In genomic region chr2:103872277-103872636, GRCm38 (mm10) we compare ENCODE assay signal across 12 mouse cellular contexts.
A peak's percentile ranks its signal among the peaks of the same experiment; 100 is the strongest.
DNase-seq lines count a peak whose midpoint lies in the region; ATAC-seq and TF ChIP-seq lines count a peak whose summit lies in the region.
"Had no signal": no experiment of that assay in that cellular context is flagged by ENCODE, and none has a peak within 500 bp of the region (broad histone marks: within the 10 kb centered on the region; RNA-seq: fewer than 3 reads in every experiment).

No protein-coding gene starts in this region.

- no peaks in the 10 kb centered on the region for H3K4me1 ChIP-seq in lung, postnatal 0 days (ENCODE audit: insufficient read depth, low read depth, low read length)
- no peaks in the 10 kb centered on the region for H3K4me1 ChIP-seq in forebrain, postnatal 0 days (ENCODE audit: insufficient read depth)
- H3K4me1 ChIP-seq in midbrain, embryonic 14.5 days (ENCODE audit: control insufficient read depth, insufficient read depth, low read length) = no peaks in the 10 kb centered on the region

- H3K36me3 ChIP-seq in lung, postnatal 0 days (ENCODE audit: insufficient read depth, low read length) = no peaks in the 10 kb centered on the region
- H3K36me3 ChIP-seq in forebrain, postnatal 0 days (ENCODE audit: insufficient read depth) = no peaks in the 10 kb centered on the region
- H3K36me3 ChIP-seq in midbrain, embryonic 14.5 days (ENCODE audit: control insufficient read depth, insufficient read depth, low read length) = no peaks in the 10 kb centered on the region
- H3K36me3 ChIP-seq: limb, embryonic 12.5 days; stomach, embryonic 15.5 days had no signal

- H3K9ac ChIP-seq in lung, postnatal 0 days (replicated peaks; ENCODE audit: low read depth) = no peak overlapping the region
- H3K9ac ChIP-seq in forebrain, postnatal 0 days = no peak overlapping the region
- 0 out of 2 replicates have a peak overlapping the region, but pooled peaks have one; percentile 0 for H3K9ac ChIP-seq in midbrain, embryonic 14.5 days (replicated peaks; ENCODE audit: low read length)
- H3K9ac ChIP-seq: limb, embryonic 12.5 days; stomach, embryonic 15.5 days had no signal

- H3K9me3 ChIP-seq in lung, postnatal 0 days (ENCODE audit: low read length) = no peaks in the 10 kb centered on the region
- no peaks in the 10 kb centered on the region for H3K9me3 ChIP-seq in forebrain, postnatal 0 days (ENCODE audit: low read length)
- H3K9me3 ChIP-seq in midbrain, embryonic 14.5 days (ENCODE audit: control insufficient read depth, low read length) = no peaks in the 10 kb centered on the region
- H3K9me3 ChIP-seq: limb, embryonic 12.5 days; stomach, embryonic 15.5 days had no signal

- intact Hi-C loops in gastrocnemius, postnatal 36 days (cut with DNase I) = loop anchor here (1.0 kb wide), 1 partner anchor 111 kb away; no protein-coding TSS in a partner anchor

- H3K4me3 ChIP-seq in lung, postnatal 0 days (ENCODE audit: low read depth, low read length) = no peak overlapping the region
- H3K4me3 ChIP-seq in forebrain, postnatal 0 days (ENCODE audit: low read depth, low read length) = no peak overlapping the region
- H3K4me3 ChIP-seq in midbrain, embryonic 14.5 days (replicated peaks; ENCODE audit: low read depth, low read length) = no peak overlapping the region
- H3K4me3 ChIP-seq: erythroblast, embryonic 14.5 days; limb, embryonic 12.5 days; stomach, embryonic 15.5 days had no signal

- TF ChIP-seq EP300 in lung, postnatal 0 days (IDR thresholded peaks at IDR 0.05) = no peak

- H3K27ac ChIP-seq in lung, postnatal 0 days (ENCODE audit: low read length) = no peak overlapping the region
- no peak overlapping the region for H3K27ac ChIP-seq in forebrain, postnatal 0 days (ENCODE audit: low read depth, low read length)
- no peak overlapping the region for H3K27ac ChIP-seq in midbrain, embryonic 14.5 days (replicated peaks; ENCODE audit: low read depth, low read length)
- H3K27ac ChIP-seq: limb, embryonic 12.5 days; stomach, embryonic 15.5 days had no signal

- no peak for DNase-seq in lung, postnatal 0 days (ENCODE audit: low spot score)
- no peak for DNase-seq in lung, adult 18-20 months
- no peak for DNase-seq in forebrain, postnatal 0 days
- no peak for DNase-seq in midbrain, embryonic 14.5 days
- no peak for DNase-seq in gastrocnemius, postnatal 36 days
- DNase-seq in urinary bladder, postnatal 25 days (ENCODE audit: low spot score) = no peak
- DNase-seq in thymus, postnatal 14 days = no peak

- ATAC-seq in lung, postnatal 0 days = 0 out of 2 replicates have a peak, but pooled peaks have one; percentile 14
- peak; percentile 27 for ATAC-seq in erythroblast, adult 5-6 weeks (replicated peaks; ENCODE audit: low FRiP score, poor library complexity, severe bottlenecking)
- 0 out of 2 replicates have a peak, but pooled peaks have one; percentile 21 for ATAC-seq in forebrain, postnatal 0 days
- ATAC-seq in midbrain, embryonic 14.5 days (ENCODE audit: low FRiP score, low TSS enrichment) = peak; percentile 17; the same call in 1 of the 2 replicates

- no peaks in the 10 kb centered on the region for H3K27me3 ChIP-seq in lung, postnatal 0 days (replicated peaks; ENCODE audit: insufficient read depth, low read length)
- H3K27me3 ChIP-seq in forebrain, postnatal 0 days (ENCODE audit: insufficient read depth, low read length) = no peaks in the 10 kb centered on the region
- no peaks in the 10 kb centered on the region for H3K27me3 ChIP-seq in midbrain, embryonic 14.5 days (ENCODE audit: control insufficient read depth, insufficient read depth, low read length)
- H3K27me3 ChIP-seq: limb, embryonic 12.5 days; Patski; stomach, embryonic 15.5 days had no signal

- TF ChIP-seq CTCF in lung, postnatal 0 days (IDR thresholded peaks at IDR 0.05) = no peak
- TF ChIP-seq CTCF in forebrain, postnatal 0 days (IDR thresholded peaks at IDR 0.05; ENCODE audit: low read depth) = no peak

- no peak overlapping the region for H3K4me2 ChIP-seq in lung, postnatal 0 days (replicated peaks; ENCODE audit: low read depth, low read length)
- no peak overlapping the region for H3K4me2 ChIP-seq in forebrain, postnatal 0 days (ENCODE audit: low read depth)
- no peak overlapping the region for H3K4me2 ChIP-seq in midbrain, embryonic 14.5 days (ENCODE audit: low read length)
- H3K4me2 ChIP-seq: limb, embryonic 12.5 days; stomach, embryonic 15.5 days had no signal

- 63% methylated on average over 3 of the region's 3 CpGs for WGBS in lung, postnatal 0 days
- WGBS in forebrain, postnatal 0 days = 45% methylated on average over 3 of the region's 3 CpGs
- 66% methylated on average over 3 of the region's 3 CpGs for WGBS in midbrain, embryonic 14.5 days
